Mouse (Mus musculus): ENCODE measurements around the gene Gm3147.
"Not testable (repeated sequence)": the region's sequence is repeated elsewhere in the genome, so short reads cannot be mapped to it uniquely, and the experiment has no call there.

Gene Gm3147

DNA sequence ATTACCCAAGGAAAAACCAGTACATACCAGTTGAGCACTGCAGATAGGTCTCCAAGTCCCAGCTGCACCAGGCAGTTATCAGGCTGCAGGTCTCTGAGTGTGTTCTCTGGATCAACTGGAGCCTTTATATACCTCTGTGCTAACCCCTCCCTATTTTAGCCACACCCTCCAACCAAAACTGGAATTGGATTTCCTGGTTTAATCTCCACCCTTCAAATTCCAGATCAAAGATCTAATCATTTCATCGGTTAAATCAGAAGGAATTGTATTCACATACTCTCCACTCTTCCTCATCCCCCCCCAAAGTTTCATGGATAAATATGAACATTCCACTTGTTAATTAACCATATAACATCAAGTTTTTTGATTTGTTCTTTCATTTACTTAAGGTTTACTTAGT is at the start of gene Gm3147:
Gene Gm3147 (minus strand): TSS at position 101 of the 400 bp plus-strand sequence.
- DNase-seq (ENCODE audit: low spot score) = not testable (repeated sequence)

DNA sequence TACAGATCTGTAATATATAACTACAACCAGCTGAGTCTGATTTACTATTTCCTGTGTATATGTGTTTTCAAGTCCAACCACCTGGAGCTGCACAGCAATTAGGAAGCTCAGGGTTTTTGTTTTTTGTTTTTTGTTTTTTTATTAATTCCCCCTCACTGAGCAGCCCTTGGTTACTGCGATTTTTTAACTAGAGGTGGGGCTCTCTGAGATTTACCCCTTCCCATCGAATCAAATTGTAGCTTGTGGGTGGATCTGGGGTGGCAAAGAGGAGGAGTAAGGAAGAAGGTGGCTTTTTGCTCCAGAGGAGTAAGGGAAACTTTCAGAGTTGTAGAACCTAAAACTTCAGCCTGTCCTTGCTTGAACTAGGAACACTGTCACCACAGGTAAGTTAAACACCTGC is 31.9 kb upstream of the Gm3147 start, which contains the start of gene Gm6205:
Gene Gm6205 (plus strand): TSS at position 301 of the 400 bp plus-strand sequence.
- DNase-seq (ENCODE audit: low spot score) = not testable (repeated sequence)

DNA sequence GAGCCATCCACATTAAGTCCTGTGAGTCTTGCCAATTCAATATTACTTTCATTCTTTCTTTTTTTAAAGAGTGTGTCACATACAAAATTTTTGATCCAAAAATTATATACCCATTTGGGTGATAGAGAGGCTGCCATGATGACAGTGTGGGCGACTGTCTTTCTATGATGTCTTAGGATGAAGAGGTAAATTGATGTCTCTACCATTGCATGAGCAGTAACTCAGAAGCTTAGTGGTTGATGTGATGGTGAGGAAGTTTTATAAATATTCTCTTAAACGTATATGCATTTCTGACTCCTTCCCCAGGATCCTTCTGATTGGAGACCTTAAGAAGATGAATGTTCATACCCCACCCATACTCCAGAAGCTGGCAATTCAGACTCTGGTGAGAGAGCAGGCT is 7.5 kb upstream of the Gm3147 start, which contains the start of gene Gm6509:
Gene Gm6509 (plus strand): TSS at position 301 of the 400 bp plus-strand sequence.
- DNase-seq (ENCODE audit: low spot score) = not testable (repeated sequence)
